Mouse (Mus musculus) embryonic facial prominence, embryonic 15.5 days (tissue): ENCODE results near the gene Vsx1. TPM values are rescaled to one million over a fixed set of nuclear protein-coding genes. Genes with fewer than 3 reads are reported as not detected.

Experiments
- ATAC-seq: fragments of 200-750 bp; cut with Nextera tagmentation; 2 replicates; pipeline ENCODE4 v1.8.0; 2017; ENCODE audit warnings: low read depth, moderate TSS enrichment; ENCODE audit not compliant: insufficient number of reproducible peaks, low FRiP score, low TSS enrichment
- H3K27ac ChIP-seq: fragments of 300-500 bp; sonication (generic); replicated peaks from 2 replicates; pipeline ENCODE4 v1.5.1; 2015; ENCODE audit warnings: mild to moderate bottlenecking, inconsistent platforms
- H3K27me3 ChIP-seq: fragments of 300-500 bp; sonication (generic); 2 replicates; pipeline ENCODE4 v1.6.1; 2015; ENCODE audit warnings: inconsistent platforms
- H3K36me3 ChIP-seq: fragments of 300-500 bp; sonication (generic); 2 replicates; pipeline ENCODE4 v1.6.1; 2015; ENCODE audit warnings: mild to moderate bottlenecking, inconsistent platforms
- H3K4me1 ChIP-seq: fragments of 300-500 bp; sonication (generic); 2 replicates; pipeline ENCODE4 v1.6.1; 2015; ENCODE audit warnings: inconsistent platforms
- H3K4me2 ChIP-seq: fragments of 300-500 bp; sonication (generic); replicated peaks from 2 replicates; pipeline ENCODE4 v1.6.1; 2015; ENCODE audit warnings: mild to moderate bottlenecking, inconsistent platforms
- H3K4me3 ChIP-seq: fragments of 300-500 bp; sonication (generic); replicated peaks from 2 replicates; pipeline ENCODE4 v1.5.1; 2015; ENCODE audit warnings: mild to moderate bottlenecking, inconsistent platforms
- H3K9ac ChIP-seq: fragments of 300-500 bp; sonication (generic); 2 replicates; pipeline ENCODE4 v1.6.1; 2015; ENCODE audit warnings: inconsistent platforms
- H3K9me3 ChIP-seq: fragments of 300-500 bp; sonication (generic); replicated peaks from 2 replicates; pipeline ENCODE4 v1.6.1; 2016; ENCODE audit warnings: inconsistent platforms
- WGBS: fragments of 180-500 bp; shearing (Covaris S2); methylation state at CpG from one replicate; pipeline ENCODE4 v1.1.7; 2015; 5-methylcytosine and 5-hydroxymethylcytosine counted together
- polyA plus RNA-seq: library from polyadenylated mRNA; unstranded; fragments of >200 nt; fragmentation: Nextera tagmentation; extraction: Ambion mirVana; gene quantifications from 2 replicates; pipeline ENCODE4 v1.2.1, GENCODE M21; 2015

Vsx1 gene
- polyA plus RNA-seq, 1 experiment from 2014 or later, result 0.05 TPM

DNA sequence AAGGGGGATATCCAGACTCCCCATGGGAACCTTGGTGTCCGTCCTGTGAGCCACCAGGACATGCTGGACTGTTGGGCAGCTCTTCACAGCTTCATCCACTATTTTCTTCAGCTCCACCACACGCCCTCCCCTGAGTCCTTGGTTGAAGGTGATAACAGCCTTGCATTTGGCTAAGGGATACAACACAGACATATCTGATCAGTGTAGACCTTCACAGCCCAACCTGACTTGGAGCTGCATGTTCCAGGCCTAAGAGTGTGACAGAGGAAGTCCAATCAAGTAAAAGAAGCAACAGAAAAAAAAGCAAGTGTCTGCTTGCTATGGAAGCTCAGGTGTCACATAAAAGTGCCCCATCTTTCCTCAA lies 50.8 kb downstream of the Vsx1 start:
- Histone ChIP-seq H3K27ac (no peak overlapping the region), H3K27me3 (no peaks in the 10 kb centered on the region), H3K4me3 (no peak overlapping the region), H3K4me1 (no peaks in the 10 kb centered on the region), H3K9ac (no peak overlapping the region), H3K36me3 (no peaks in the 10 kb centered on the region), H3K4me2 (no peak overlapping the region), H3K9me3 (no peaks in the 10 kb centered on the region)
- WGBS, result 37% methylated on average over 2 of the region's 2 CpGs
- no peak for ATAC-seq

DNA sequence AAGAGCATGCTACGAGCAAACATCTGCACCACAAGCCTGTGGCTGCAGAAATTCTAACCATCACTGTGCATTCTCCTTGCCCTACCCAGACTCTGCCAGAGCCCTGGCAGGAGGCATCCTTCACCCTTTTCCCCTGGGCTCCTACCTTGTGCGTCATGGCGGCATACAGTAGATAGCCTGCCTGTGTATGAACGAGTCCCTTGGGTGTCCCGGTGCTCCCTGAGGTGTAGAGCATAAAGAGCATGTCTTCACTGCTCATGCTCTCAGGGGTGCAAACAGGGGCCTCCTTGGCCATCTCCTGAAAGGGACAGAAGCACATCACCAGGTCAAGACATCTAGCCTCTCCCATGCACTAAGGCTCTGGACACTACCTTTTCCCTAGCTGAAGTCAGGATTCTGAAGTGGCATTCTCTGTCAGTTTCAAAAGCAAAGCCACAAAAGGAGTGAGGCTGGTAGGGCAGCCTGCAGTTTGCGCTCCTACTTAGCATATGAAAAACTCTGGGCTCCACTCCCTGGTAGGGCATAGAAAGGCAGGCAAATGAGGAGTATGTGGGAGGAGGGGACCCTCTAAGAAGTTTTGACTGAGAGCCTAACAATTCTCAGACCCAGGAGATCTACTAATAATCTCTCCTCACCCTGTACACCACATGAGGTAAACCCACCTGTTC lies 51.3 kb downstream of the Vsx1 start:
- ATAC-seq, result no peak
- Histone ChIP-seq H3K27ac (no peak overlapping the region), H3K36me3 (no peaks in the 10 kb centered on the region), H3K4me1 (no peaks in the 10 kb centered on the region), H3K27me3 (no peaks in the 10 kb centered on the region), H3K9me3 (no peaks in the 10 kb centered on the region), H3K4me3 (no peak overlapping the region), H3K4me2 (no peak overlapping the region), H3K9ac (no peak overlapping the region)
- 62% methylated on average over 6 of the region's 6 CpGs for WGBS

DNA sequence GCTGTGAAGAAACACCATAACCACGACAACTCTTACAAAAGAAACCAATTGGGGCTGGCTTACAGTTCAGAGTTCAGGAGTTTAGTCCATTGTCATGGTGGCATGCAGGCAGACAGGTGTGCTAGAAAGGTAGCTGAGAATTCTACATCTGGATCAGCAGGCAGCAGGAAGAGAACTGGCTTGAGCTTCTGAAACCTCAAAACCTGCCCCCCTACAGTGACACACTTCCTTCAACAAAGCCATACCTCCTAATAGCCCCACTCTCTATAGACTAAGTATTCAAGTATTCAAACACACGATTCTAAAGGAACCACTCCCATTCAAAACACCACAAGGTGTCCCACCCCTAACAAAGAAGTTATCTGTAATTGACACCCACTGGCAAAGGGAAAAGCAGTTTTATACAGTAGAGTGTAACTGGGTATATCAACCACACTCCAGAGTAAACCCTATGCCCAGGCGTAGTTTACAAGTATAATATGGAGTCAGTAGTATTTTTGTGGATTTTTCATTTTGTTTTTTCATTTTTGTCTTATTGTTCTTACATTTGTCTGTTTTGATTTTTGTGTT lies 53.2 kb downstream of the Vsx1 start:
- Histone ChIP-seq H3K36me3 (no peaks in the 10 kb centered on the region), H3K27ac (no peak overlapping the region), H3K4me2 (no peak overlapping the region), H3K9ac (no peak overlapping the region), H3K9me3 (no peaks in the 10 kb centered on the region), H3K4me1 (no peaks in the 10 kb centered on the region), H3K4me3 (no peak overlapping the region), H3K27me3 (no peaks in the 10 kb centered on the region)
- WGBS, result 72% methylated on average over 3 of the region's 3 CpGs
- ATAC-seq, result no peak

Other genes with a start within 250 kb of the Vsx1 start
- gene Zfp442, start 237.9 kb downstream of the Vsx1 start, polyA plus RNA-seq, result 6.0 and 7.2 TPM in 2 replicates
- not detected in 2 replicates for gene Zfp345, start 204.3 kb downstream of the Vsx1 start, polyA plus RNA-seq
- 2.1 and 3.4 TPM in 2 replicates for gene Cst7, start 118.9 kb downstream of the Vsx1 start, polyA plus RNA-seq
- gene Apmap, start 80.8 kb downstream of the Vsx1 start, polyA plus RNA-seq, result 37.1 and 37.4 TPM in 2 replicates
- 6.7 and 8.0 TPM in 2 replicates for gene Acss1, start 20.9 kb downstream of the Vsx1 start, polyA plus RNA-seq
- 25.1 and 28.5 TPM in 2 replicates for gene Entpd6, start 59.7 kb upstream of the Vsx1 start, polyA plus RNA-seq
- 85.8 and 88.5 TPM in 2 replicates for gene Pygb, start 97.4 kb upstream of the Vsx1 start, polyA plus RNA-seq
- 74.2 and 78.9 TPM in 2 replicates for gene Abhd12, start 215.4 kb upstream of the Vsx1 start, polyA plus RNA-seq
- gene Gins1, start 216.0 kb upstream of the Vsx1 start, polyA plus RNA-seq, result 26.4 and 28.0 TPM in 2 replicates